Mouse (Mus musculus) limb, embryonic 11.5 days (tissue): ENCODE measurements at regions not wholly inside any gene's neighbourhood (a gene's known extent, or its start where the extent isn't known, plus 50 kb on each side); places are given as distances from the start of the nearest gene placed in this dataset.
A peak's percentile ranks its signal among the peaks of the same experiment; 100 is the strongest.

Experiments used
- ATAC-seq: fragments of 200-750 bp; cut with Nextera tagmentation; 2 replicates; pipeline ENCODE4 v1.8.0; 2017; ENCODE audit warnings: low read depth; ENCODE audit not compliant: insufficient number of reproducible peaks, low FRiP score, low TSS enrichment
- DNase-seq: peaks from one replicate; pipeline ENCODE4 v3.0.0-alpha.2; 2015; ENCODE audit warnings: low spot score
- H3K27ac ChIP-seq: fragments of 300-500 bp; sonication (generic); replicated peaks from 2 replicates; pipeline ENCODE4 v1.5.1; 2014; ENCODE audit warnings: low read depth, mild to moderate bottlenecking, low read length
- H3K27me3 ChIP-seq: fragments of 300-500 bp; sonication (generic); 2 replicates; pipeline ENCODE4 v1.6.1; 2014; ENCODE audit warnings: mild to moderate bottlenecking, low read length, mixed read lengths; ENCODE audit not compliant: control insufficient read depth, insufficient read depth
- H3K36me3 ChIP-seq: fragments of 300-500 bp; sonication (generic); 2 replicates; pipeline ENCODE4 v1.6.1; 2014; ENCODE audit warnings: mild to moderate bottlenecking, low read length, moderate library complexity, mixed read lengths; ENCODE audit not compliant: control insufficient read depth, insufficient read depth
- H3K4me1 ChIP-seq: fragments of 300-500 bp; sonication (generic); 2 replicates; pipeline ENCODE4 v1.6.1; 2014; ENCODE audit warnings: low read length, mixed read lengths; ENCODE audit not compliant: control insufficient read depth, insufficient read depth
- H3K4me2 ChIP-seq: fragments of 300-500 bp; sonication (generic); 2 replicates; pipeline ENCODE4 v1.6.1; 2014; ENCODE audit warnings: low read depth, mild to moderate bottlenecking, moderate library complexity; ENCODE audit not compliant: severe bottlenecking
- H3K4me3 ChIP-seq: fragments of 300-500 bp; sonication (generic); 2 replicates; pipeline ENCODE4 v1.5.1; 2014; ENCODE audit warnings: low read depth, low read length
- H3K9ac ChIP-seq: fragments of 300-500 bp; sonication (generic); 2 replicates; pipeline ENCODE4 v1.6.1; 2014; ENCODE audit warnings: mild to moderate bottlenecking, low read length
- H3K9me3 ChIP-seq: fragments of 300-500 bp; sonication (generic); 2 replicates; pipeline ENCODE4 v1.6.1; 2016; ENCODE audit warnings: low read length; ENCODE audit not compliant: control insufficient read depth
- WGBS: fragments of 180-500 bp; shearing (Covaris S2); extraction: QIAGEN DNeasy Blood & Tissue Kit; methylation state at CpG from one replicate; pipeline ENCODE4 v1.1.7; 2014; 5-methylcytosine and 5-hydroxymethylcytosine counted together

DNA sequence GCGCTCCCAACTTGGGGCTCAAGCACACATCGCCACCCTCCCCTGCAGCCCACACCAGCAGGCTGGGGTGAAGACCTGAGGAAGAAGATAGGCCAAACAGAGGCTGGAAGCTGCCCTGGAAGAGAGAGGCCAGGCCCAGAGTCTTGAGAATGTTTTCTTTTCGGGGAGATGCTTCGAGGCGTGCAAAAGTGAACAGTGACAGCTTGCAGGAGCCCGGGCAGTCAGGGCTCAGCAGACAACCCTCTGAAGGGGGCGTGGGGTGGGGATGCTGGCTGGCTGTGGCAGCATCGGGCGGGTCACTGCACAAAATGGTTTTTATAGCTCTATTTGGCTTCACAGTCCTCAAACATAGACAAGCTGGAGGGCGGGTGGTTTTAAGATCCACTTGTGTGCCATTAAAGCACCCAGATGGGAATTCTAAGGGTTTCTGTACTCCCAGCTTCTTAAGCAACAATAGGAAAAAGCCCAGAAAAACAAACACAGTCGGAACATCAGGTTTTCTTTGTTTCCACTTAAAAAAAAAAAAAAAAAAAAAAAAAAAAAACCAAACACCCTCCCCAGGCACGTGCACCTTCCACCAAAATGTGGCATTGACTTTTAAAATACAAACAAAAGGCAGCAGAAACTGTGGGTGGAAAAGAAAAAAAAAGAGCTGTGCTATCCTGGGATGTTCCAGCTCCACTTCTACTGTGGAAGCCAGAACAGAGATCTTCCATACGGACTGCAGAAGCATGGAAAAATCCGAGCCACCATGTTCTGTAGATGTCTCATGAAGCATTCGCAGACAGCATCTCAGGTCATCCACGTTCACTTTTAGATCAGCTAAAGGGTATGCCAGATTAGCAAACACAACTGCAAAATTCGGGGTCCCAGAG, 123.5 kb downstream of the Ly86 start:
- no peaks in the 10 kb centered on the region for H3K27me3 ChIP-seq
- no peak overlapping the region for H3K4me2 ChIP-seq
- H3K9ac ChIP-seq, result peak overlapping the region; percentile 32; the same call in 1 of the 2 replicates
- H3K36me3 ChIP-seq, result no peaks in the 10 kb centered on the region
- H3K9me3 ChIP-seq, result no peaks in the 10 kb centered on the region
- 46% methylated on average over 17 of the region's 17 CpGs for WGBS
- DNase-seq (peak; percentile 36), ATAC-seq (no peak)
- H3K4me3 ChIP-seq, result no peak overlapping the region
- H3K27ac ChIP-seq, result no peak overlapping the region
- 0 out of 2 replicates have a peak, but pooled peaks cover 2% of the 10 kb centered on the region for H3K4me1 ChIP-seq

DNA sequence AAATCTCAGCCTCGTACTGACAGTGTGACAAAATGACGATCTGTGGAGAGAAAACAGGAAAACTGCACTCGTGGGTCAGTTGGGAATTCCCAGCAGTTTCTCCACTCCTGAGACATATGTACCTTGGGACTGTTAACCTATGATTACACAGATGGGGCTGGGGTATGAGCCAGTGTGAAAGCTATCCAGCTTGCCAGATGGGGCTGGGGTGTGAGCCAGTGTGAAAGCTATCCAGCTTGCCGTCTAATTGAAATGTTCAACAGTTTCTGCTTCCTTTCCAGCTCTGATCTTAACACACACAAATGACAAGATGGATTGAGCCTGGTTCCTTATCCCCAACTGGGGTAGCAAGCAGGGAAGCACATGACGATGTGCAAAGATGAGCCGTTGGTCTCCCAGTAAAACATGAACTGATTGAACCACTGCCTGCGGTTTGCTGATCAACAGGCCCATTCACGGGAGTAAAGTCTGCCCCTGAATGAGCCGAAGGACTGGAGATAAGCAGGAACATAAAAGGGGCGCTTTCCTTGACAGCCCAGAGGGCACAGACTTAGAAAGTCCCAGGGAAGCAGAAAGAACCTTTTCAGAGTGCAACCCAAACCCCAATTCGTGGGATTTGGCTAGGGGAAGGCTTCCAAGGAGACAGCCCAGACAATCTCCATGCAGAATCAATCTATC, 125.4 kb downstream of the Ly86 start:
- DNase-seq (no peak), ATAC-seq (no peak)
- H3K9ac ChIP-seq, result no peak overlapping the region
- H3K27ac ChIP-seq, result no peak overlapping the region
- H3K4me2 ChIP-seq, result no peak overlapping the region
- no peaks in the 10 kb centered on the region for H3K27me3 ChIP-seq
- no peak overlapping the region for H3K4me3 ChIP-seq
- H3K9me3 ChIP-seq, result no peaks in the 10 kb centered on the region
- 0 out of 2 replicates have a peak, but pooled peaks cover 2% of the 10 kb centered on the region for H3K4me1 ChIP-seq
- WGBS, result 50% methylated on average over 11 of the region's 11 CpGs
- no peaks in the 10 kb centered on the region for H3K36me3 ChIP-seq

DNA sequence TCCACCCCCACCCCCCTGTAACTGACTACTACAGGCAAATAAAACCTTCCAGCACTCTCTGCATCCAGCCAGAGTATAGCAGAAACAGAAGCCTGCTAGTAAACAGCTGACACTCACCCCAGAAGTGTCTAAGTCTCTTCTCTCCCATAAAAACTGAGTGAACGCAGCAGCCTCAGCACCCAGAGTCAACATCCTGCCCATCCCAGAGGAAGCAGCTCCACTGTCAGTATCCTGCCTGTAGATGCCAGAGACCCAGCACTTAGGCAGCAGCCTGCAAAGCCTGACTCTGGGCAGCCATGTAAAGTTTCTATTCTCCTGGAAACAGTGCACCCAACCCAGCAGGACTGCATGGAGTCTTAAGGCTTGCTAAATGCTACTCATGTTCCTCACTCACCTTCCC, 128.4 kb downstream of the Ly86 start:
- H3K27me3 ChIP-seq, result no peaks in the 10 kb centered on the region
- 19% methylated on average over 1 of the region's 1 CpGs for WGBS
- H3K36me3 ChIP-seq, result no peaks in the 10 kb centered on the region
- H3K4me2 ChIP-seq, result no peak overlapping the region
- H3K27ac ChIP-seq, result no peak overlapping the region
- no peaks in the 10 kb centered on the region for H3K9me3 ChIP-seq
- DNase-seq (no peak), ATAC-seq (no peak)
- no peak overlapping the region for H3K9ac ChIP-seq
- peaks cover 7% of the 10 kb centered on the region for H3K4me1 ChIP-seq
- H3K4me3 ChIP-seq, result no peak overlapping the region

DNA sequence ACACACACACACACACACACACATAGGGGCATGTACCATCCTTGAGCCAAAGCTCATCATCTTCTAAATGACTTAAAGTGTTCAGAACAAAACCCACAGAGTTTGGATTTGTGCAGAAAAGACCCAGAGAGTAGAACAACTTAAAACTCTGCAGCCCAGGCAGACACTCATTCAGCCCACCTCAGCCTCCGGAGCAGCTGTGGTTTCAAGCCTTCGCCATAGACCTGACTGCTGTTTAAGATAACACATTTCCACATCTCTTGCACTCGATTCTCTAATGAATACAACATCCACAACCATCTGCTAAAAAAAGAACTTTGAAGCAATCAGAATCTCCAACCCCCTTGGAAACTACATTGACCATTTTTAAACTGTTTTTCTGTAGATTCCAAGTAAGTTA, 130.8 kb downstream of the Ly86 start:
- H3K27me3 ChIP-seq, result no peaks in the 10 kb centered on the region
- ATAC-seq (no peak), DNase-seq (no peak)
- H3K36me3 ChIP-seq, result no peaks in the 10 kb centered on the region
- no peak overlapping the region for H3K4me2 ChIP-seq
- H3K27ac ChIP-seq, result no peak overlapping the region
- H3K4me1 ChIP-seq, result peaks cover 7% of the 10 kb centered on the region
- H3K9ac ChIP-seq, result no peak overlapping the region
- H3K9me3 ChIP-seq, result no peaks in the 10 kb centered on the region
- no peak overlapping the region for H3K4me3 ChIP-seq
- 77% methylated on average over 3 of the region's 3 CpGs for WGBS

DNA sequence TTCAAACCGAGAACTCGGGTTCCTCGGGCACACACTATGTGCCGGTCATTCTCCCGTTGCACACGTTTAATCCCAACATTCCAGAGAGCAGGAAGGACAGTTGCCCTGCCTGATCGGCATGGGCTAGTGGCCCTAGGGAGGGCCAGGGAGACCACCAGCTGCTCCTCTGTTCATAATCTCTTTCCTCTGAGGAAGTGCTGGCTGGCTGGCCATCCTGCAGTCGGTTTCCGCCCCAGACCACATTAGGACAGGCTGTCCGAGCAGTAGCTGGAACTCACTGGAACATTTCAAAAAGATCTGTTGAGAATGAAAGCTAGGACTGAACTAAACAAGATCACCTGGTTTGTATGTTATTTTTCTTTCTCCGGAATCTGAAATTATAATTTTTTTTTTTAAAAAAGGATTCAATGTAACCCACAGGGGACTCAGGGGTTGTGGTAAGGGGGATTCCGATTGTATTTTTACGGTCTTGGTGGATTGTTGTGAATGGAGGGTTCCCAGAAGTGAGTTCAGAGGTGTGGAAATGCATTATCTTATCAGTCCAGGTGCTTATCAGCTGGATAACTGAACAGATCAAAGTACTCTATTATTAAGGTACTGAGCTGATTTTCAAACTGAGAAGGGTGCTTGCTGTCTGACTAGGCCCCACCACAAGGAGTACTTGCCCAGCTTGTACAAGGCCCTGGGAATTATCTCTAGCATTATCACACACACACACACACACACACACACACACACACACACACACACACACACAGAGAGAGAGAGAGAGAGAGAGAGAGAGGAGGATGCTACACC, 131.4 kb downstream of the Ly86 start:
- ATAC-seq (no peak), DNase-seq (no peak)
- Histone ChIP-seq H3K27me3 (no peaks in the 10 kb centered on the region), H3K27ac (no peak overlapping the region), H3K36me3 (no peaks in the 10 kb centered on the region), H3K9me3 (no peaks in the 10 kb centered on the region), H3K4me1 (peaks cover 7% of the 10 kb centered on the region), H3K4me2 (no peak overlapping the region), H3K4me3 (no peak overlapping the region), H3K9ac (no peak overlapping the region)
- 67% methylated on average over 13 of the region's 13 CpGs for WGBS

DNA sequence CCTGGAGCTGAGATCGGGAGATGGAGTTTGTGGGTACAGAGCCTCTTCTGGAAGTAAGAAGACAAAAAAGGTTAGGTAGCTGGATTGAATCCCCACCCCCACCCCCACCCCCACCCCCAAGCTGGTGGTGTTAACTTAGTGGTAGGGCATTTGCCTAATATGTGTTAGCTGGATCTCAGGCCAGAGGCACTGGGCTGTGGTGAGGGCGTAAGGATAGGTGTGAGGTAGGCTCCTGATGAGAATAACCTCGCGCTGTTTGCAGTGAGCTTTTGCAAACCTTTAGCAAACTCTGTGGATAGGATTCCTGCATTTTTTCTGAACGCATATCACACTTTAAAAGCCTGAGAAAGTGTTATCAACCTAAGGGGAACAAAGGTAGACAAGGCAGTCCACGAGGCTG, 132.3 kb downstream of the Ly86 start:
- H3K27ac ChIP-seq, result no peak overlapping the region
- H3K4me2 ChIP-seq, result peak overlapping the region; percentile 37
- H3K9me3 ChIP-seq, result no peaks in the 10 kb centered on the region
- H3K27me3 ChIP-seq, result no peaks in the 10 kb centered on the region
- no peak overlapping the region for H3K9ac ChIP-seq
- no peak for ATAC-seq
- H3K36me3 ChIP-seq, result no peaks in the 10 kb centered on the region
- 20% methylated on average over 6 of the region's 6 CpGs for WGBS
- no peak for DNase-seq
- peaks cover 7% of the 10 kb centered on the region for H3K4me1 ChIP-seq
- no peak overlapping the region for H3K4me3 ChIP-seq

DNA sequence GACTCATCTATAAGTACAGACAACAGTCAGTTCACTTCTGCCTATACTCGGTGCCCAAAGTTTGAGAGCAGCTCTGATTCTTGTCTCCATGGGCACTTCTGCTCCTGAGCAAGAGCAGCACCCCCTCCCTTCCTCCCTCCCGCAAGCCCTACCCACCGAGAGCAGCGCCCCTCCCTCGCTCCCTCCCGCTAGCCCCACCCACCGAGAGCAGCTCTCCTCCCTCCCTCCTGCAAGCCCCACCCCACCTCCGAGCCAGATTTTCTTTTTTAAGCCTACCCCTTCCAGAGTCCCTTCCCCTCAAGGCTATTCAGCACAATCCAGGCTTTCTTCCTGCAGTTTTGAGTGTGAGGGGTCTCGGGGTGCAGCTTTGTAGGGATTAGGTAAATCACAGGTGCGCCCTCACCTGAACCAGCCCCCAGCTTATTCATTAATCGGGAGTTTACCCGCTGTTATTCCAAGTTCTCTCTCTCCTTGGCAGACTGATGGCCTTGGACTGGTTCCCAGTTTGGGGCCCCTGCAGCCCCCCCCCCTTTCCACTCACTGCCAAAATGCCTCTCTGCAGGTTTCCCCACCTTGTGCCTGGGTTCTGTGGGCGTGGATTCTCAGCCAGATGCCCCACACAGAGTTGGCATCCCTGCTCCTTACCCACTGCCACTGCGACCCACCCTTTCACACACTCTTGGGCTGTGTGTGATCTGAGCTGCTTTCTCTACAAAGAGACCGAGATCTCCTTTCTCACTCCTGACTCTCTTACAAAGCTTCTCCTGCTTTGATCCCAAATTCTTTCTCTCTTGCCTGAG, 132.9 kb downstream of the Ly86 start:
- Histone ChIP-seq H3K27ac (no peak overlapping the region), H3K4me2 (peak overlapping the region; percentile 37), H3K4me1 (peaks cover 11% of the 10 kb centered on the region), H3K27me3 (no peaks in the 10 kb centered on the region), H3K9me3 (no peaks in the 10 kb centered on the region), H3K4me3 (0 out of 2 replicates have a peak overlapping the region, but pooled peaks have one; percentile 2), H3K9ac (peak overlapping the region; percentile 13), H3K36me3 (no peaks in the 10 kb centered on the region)
- 2% methylated on average over 14 of the region's 15 CpGs for WGBS
- ATAC-seq, result peak; percentile 84
- peak; percentile 88 for DNase-seq
